Mouse (Mus musculus) brain, embryonic 14.5 days (tissue): ENCODE measurements around the gene Sdccag8.

Source experiments
- CTCF ChIP-seq: fragments of 200-500 bp; IDR thresholded peaks from 2 replicates; pipeline ENCODE4 v1.5.1; 2012; ENCODE audit warnings: inconsistent platforms, mild to moderate bottlenecking, moderate library complexity, borderline replicate concordance; ENCODE audit not compliant: insufficient read depth, insufficient read length; ENCODE audit errors: extremely low read depth
- POLR2A ChIP-seq: fragments of 200-500 bp; IDR thresholded peaks from 2 replicates; pipeline ENCODE4 v1.6.1; 2012; ENCODE audit warnings: mild to moderate bottlenecking, inconsistent platforms, borderline replicate concordance; ENCODE audit not compliant: poor library complexity, insufficient read depth, insufficient read length, severe bottlenecking; ENCODE audit errors: extremely low read depth

- TF ChIP-seq CTCF (no peak), POLR2A (no peak)
Measured at GRCm38 (mm10) chr1:176821929-176822328, 7.5 kb downstream of the Sdccag8 start.
